Mouse (Mus musculus): ENCODE measurements around the gene Nsmce3. TPM values are rescaled to one million over a fixed set of nuclear protein-coding genes. Genes with fewer than 3 reads are reported as not detected.

Gene Nsmce3
- polyA plus RNA-seq, 1 experiment from 2014 or later = 10.1 TPM

GRCm38 (mm10) chr7:64821081-64821480 lies 51.7 kb downstream of the Nsmce3 start:
- Histone ChIP-seq H3K4me2 (no peak overlapping the region), H3K4me1 (no peaks in the 10 kb centered on the region), H3K36me3 (ENCODE audit: poor library complexity, severe bottlenecking) (no peaks in the 10 kb centered on the region), H3K9ac (no peak overlapping the region), H3K27ac (no peak overlapping the region), H3K9me3 (replicated peaks) (no peaks in the 10 kb centered on the region), H3K4me3 (no peak overlapping the region), H3K27me3 (no peaks in the 10 kb centered on the region)
- ATAC-seq = no peak
- 78% methylated on average over 5 of the region's 5 CpGs for WGBS

- H3K9me3 ChIP-seq (replicated peaks) = no peaks in the 10 kb centered on the region
- no peaks in the 10 kb centered on the region for H3K27me3 ChIP-seq
- H3K36me3 ChIP-seq (ENCODE audit: poor library complexity, severe bottlenecking) = no peaks in the 10 kb centered on the region
- no peak overlapping the region for H3K27ac ChIP-seq
- H3K4me1 ChIP-seq = no peaks in the 10 kb centered on the region
- 88% methylated on average over 9 of the region's 9 CpGs for WGBS
- no peak overlapping the region for H3K9ac ChIP-seq
- H3K4me2 ChIP-seq = no peak overlapping the region
- ATAC-seq = no peak
- H3K4me3 ChIP-seq = no peak overlapping the region
Observed at GRCm38 (mm10) chr7:64819683-64820082, 53.1 kb downstream of the Nsmce3 start.

Data from forebrain, embryonic 13.5 days (tissue).